Mouse (Mus musculus) gastrocnemius, adult 8-10 months (tissue): ENCODE measurements around the gene Fam71a. TPM values are rescaled to one million over a fixed set of nuclear protein-coding genes. Genes with fewer than 3 reads are reported as not detected.
"Not testable (repeated sequence)": the region's sequence is repeated elsewhere in the genome, so short reads cannot be mapped to it uniquely, and the experiment has no call there.

ENCODE experiments used
- DNase-seq, 2 experiments: peaks; one replicate each; pipeline ENCODE4 v3.0.0; 2022; ENCODE audit warnings: low spot score in 2 of 2
- total RNA-seq, 4 experiments: library from RNA; stranded (reverse); gene quantifications; 2 replicates each; pipeline ENCODE4 v1.2.4; 2022

Fam71a gene
- total RNA-seq, 4 experiments from 2014 or later = not detected

- DNase-seq = no peak
Observed at GRCm38 (mm10) chr1:191181469-191182259, 17.0 kb upstream of the Fam71a start.

- DNase-seq = no peak
Observed at GRCm38 (mm10) chr1:191180397-191180796, 15.8 kb upstream of the Fam71a start.

- no peak for DNase-seq
Observed at GRCm38 (mm10) chr1:191179846-191180245, 15.2 kb upstream of the Fam71a start.

GRCm38 (mm10) chr1:191178511-191179188 lies 14.0 kb upstream of the Fam71a start:
- no peak for DNase-seq

- DNase-seq = no peak
Observed at GRCm38 (mm10) chr1:191176887-191177286, 12.3 kb upstream of the Fam71a start.

GRCm38 (mm10) chr1:191172487-191172886 lies 7.9 kb upstream of the Fam71a start:
- no peak for DNase-seq

- no peak for DNase-seq
Observed at GRCm38 (mm10) chr1:191170444-191170843, 5.8 kb upstream of the Fam71a start.

- DNase-seq = no peak
Observed at GRCm38 (mm10) chr1:191166189-191166588, 1.6 kb upstream of the Fam71a start.

- DNase-seq = no peak
Observed at GRCm38 (mm10) chr1:191154314-191154713, 10.3 kb downstream of the Fam71a start.

- no peak for DNase-seq
Observed at GRCm38 (mm10) chr1:191153052-191153451, 11.6 kb downstream of the Fam71a start.

GRCm38 (mm10) chr1:191150924-191151605 lies 13.6 kb downstream of the Fam71a start:
- DNase-seq = no peak

- not testable (repeated sequence) for DNase-seq
Observed at GRCm38 (mm10) chr1:191149489-191149888, 15.1 kb downstream of the Fam71a start.

- DNase-seq = no peak
Observed at GRCm38 (mm10) chr1:191140983-191141382, 23.6 kb downstream of the Fam71a start.

- DNase-seq = no peak
Observed at GRCm38 (mm10) chr1:191138874-191139495, 25.6 kb downstream of the Fam71a start.

- DNase-seq = no peak
Observed at GRCm38 (mm10) chr1:191138436-191138835, 26.2 kb downstream of the Fam71a start.

- DNase-seq = no peak
Observed at GRCm38 (mm10) chr1:191135406-191135805, 29.2 kb downstream of the Fam71a start.

GRCm38 (mm10) chr1:191132934-191133333 lies 31.7 kb downstream of the Fam71a start:
- DNase-seq = no peak

GRCm38 (mm10) chr1:191132240-191132639 lies 32.4 kb downstream of the Fam71a start:
- no peak for DNase-seq

GRCm38 (mm10) chr1:191131692-191132091 lies 32.9 kb downstream of the Fam71a start:
- DNase-seq = no peak

- peak; percentile 17 to 20 for DNase-seq
Observed at GRCm38 (mm10) chr1:191125811-191126638, 38.6 kb downstream of the Fam71a start.

- no peak for DNase-seq
Observed at GRCm38 (mm10) chr1:191124288-191124687, 40.3 kb downstream of the Fam71a start.
